ENCODE assay signal across 5 mouse cellular contexts in genomic region chr10:30780921-30781320, GRCm38 (mm10). TPM values are rescaled to one million over a fixed set of nuclear protein-coding genes. Genes with fewer than 3 reads are reported as not detected.
A peak's percentile ranks its signal among the peaks of the same experiment; 100 is the strongest.
DNase-seq lines count a peak whose midpoint lies in the region; ATAC-seq lines count a peak whose summit lies in the region.

No protein-coding gene starts in this region.

- peak; percentile 88 for ATAC-seq in cerebellum, adult (ENCODE audit: insufficient number of reproducible peaks, low FRiP score, low TSS enrichment)
- 0 out of 2 replicates have a peak, but pooled peaks have one; percentile 21 for ATAC-seq in megakaryocyte progenitor cell, adult 5-6 weeks (replicated peaks; ENCODE audit: poor library complexity)

- DNase-seq in cerebellum, adult 18-20 months = peak; percentile 75 to 84
- DNase-seq in cerebellum, adult 9-10 months = peak; percentile 92
- peak; percentile 74 to 75 for DNase-seq in cerebellum, postnatal 25 days

RNA-seq across cellular contexts. Expression of gene Ncoa7, which starts 22.2 kb away (rescaled TPM):
- 23.0 and 28.1 TPM in 2 replicates for total RNA-seq in megakaryocyte progenitor cell, adult 5-6 weeks (2015)
- total RNA-seq in megakaryocyte progenitor cell, adult 5-6 weeks (2017) = 16.0 and 21.2 TPM in 2 replicates

Comparison
In these comparisons a context has a peak if more than half of its experiments do, and no peak if none do; other contexts are left out.
1. Peak in every context shown above with its lines: DNase-seq and ATAC-seq.